ENCODE assay signal across 8 mouse cellular contexts in the genomic region with DNA sequence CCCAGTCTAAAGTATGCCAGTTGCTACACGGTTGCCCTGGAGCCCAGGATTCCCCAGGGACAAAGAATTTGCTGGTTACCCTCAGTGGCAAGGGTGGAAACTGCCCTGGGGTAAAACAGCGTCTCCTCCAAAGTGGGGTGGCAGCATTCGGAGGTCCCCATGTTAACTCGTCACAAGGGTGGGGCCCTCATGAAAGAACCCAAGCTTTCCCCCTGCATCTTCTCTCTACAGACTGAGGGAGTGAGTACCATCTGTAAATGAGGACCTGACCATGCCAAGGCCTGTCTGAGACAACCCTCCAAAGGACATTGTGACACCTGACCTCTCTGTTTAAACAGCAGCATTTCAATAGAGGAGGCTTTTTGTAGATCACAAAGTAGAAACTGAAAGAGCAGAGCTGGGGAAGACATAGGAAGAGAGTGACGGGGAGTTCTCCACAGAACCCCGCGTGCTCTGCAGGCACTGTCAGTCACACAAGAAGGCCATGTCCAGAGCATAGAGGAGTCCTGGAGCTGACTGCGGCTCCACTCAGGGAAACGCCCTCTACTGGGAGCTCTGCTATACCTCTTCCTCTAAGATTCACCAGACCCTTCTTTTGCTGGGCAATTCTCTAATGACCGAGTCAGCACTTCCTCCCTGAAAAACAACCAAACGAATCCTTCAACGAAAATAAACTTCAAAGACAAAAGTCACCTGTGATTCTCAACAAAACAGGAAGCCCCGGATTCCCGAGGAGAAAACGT. TPM values are rescaled to one million over a fixed set of nuclear protein-coding genes. Genes with fewer than 3 reads are reported as not detected.
A peak's percentile ranks its signal among the peaks of the same experiment; 100 is the strongest.
DNase-seq lines count a peak whose midpoint lies in the region; ATAC-seq and TF ChIP-seq lines count a peak whose summit lies in the region.

No protein-coding gene starts in this region.

- H3K27me3 ChIP-seq in heart, embryonic 10.5 days (ENCODE audit: insufficient read depth, poor library complexity, severe bottlenecking), result no peaks in the 10 kb centered on the region
- H3K27me3 ChIP-seq in thymus, adult 2 months (ENCODE audit: control insufficient read depth, insufficient read depth, low read length), result no peaks in the 10 kb centered on the region; the same call in 1 of the 2 replicates
- no peaks in the 10 kb centered on the region for H3K27me3 ChIP-seq in hindbrain, embryonic 11.5 days (ENCODE audit: control insufficient read depth, insufficient read depth, low read length)

- no peak overlapping the region for H3K27ac ChIP-seq in heart, embryonic 10.5 days
- H3K27ac ChIP-seq in thymus, adult 2 months (ENCODE audit: control insufficient read depth, insufficient read depth, low read length), result no peak overlapping the region
- H3K27ac ChIP-seq in hindbrain, embryonic 11.5 days (ENCODE audit: low read depth, low read length), result peak overlapping the region; percentile 71

- no peak overlapping the region for H3K9ac ChIP-seq in hindbrain, embryonic 11.5 days (ENCODE audit: low read depth, low read length)

- no peaks in the 10 kb centered on the region for H3K4me1 ChIP-seq in heart, embryonic 10.5 days
- no peaks in the 10 kb centered on the region for H3K4me1 ChIP-seq in thymus, adult 2 months (replicated peaks; ENCODE audit: control insufficient read depth, insufficient read depth, low read length)
- H3K4me1 ChIP-seq in hindbrain, embryonic 11.5 days (replicated peaks; ENCODE audit: control insufficient read depth, insufficient read depth, low read length), result 0 out of 2 replicates have a peak, but pooled peaks cover 2% of the 10 kb centered on the region

- no peak overlapping the region for H3K4me3 ChIP-seq in heart, embryonic 10.5 days
- H3K4me3 ChIP-seq in thymus, adult 2 months (ENCODE audit: control insufficient read depth, insufficient read depth, low read length), result no peak overlapping the region
- H3K4me3 ChIP-seq in hindbrain, embryonic 11.5 days (ENCODE audit: low read depth, low read length), result no peak overlapping the region

- no peak for TF ChIP-seq POLR2A in thymus, adult 2 months (IDR thresholded peaks at IDR 0.05; ENCODE audit: control insufficient read depth, extremely low read depth, insufficient read depth, low read length, poor library complexity)

- WGBS in heart, embryonic 10.5 days, result 34% methylated on average over 15 of the region's 15 CpGs
- 36% methylated on average over 15 of the region's 15 CpGs for WGBS in thymus, adult 2 months
- 35% methylated on average over 15 of the region's 15 CpGs for WGBS in hindbrain, embryonic 11.5 days

- ATAC-seq in hindbrain, embryonic 11.5 days (ENCODE audit: low FRiP score), result peak; percentile 77

- no peak for TF ChIP-seq CTCF in thymus, adult 2 months (IDR thresholded peaks at IDR 0.05; ENCODE audit: borderline replicate concordance, control insufficient read depth, extremely low read depth, insufficient read depth, low read length, poor library complexity)

- H3K9me3 ChIP-seq in heart, embryonic 10.5 days, result no peaks in the 10 kb centered on the region
- H3K9me3 ChIP-seq in hindbrain, embryonic 11.5 days (ENCODE audit: control insufficient read depth, low read length), result no peaks in the 10 kb centered on the region

- peak; percentile 25 to 40 for DNase-seq in heart, adult 18-20 months
- DNase-seq in heart, embryonic 10.5 days (ENCODE audit: low spot score), result no peak
- DNase-seq in thymus, adult 2 months, result peak; percentile 27
- no peak for DNase-seq in thymus, adult 18-20 months
- peak; percentile 56 for DNase-seq in hindbrain, embryonic 11.5 days (ENCODE audit: low spot score)
- DNase-seq in lung, postnatal 36 days, result peak; percentile 52
- peak; percentile 58 for DNase-seq in thymus, postnatal 4 days
- no peak for DNase-seq in layer of hippocampus, postnatal 36 days

- H3K4me2 ChIP-seq in hindbrain, embryonic 11.5 days (replicated peaks; ENCODE audit: low read depth, low read length), result no peak overlapping the region

- no peaks in the 10 kb centered on the region for H3K36me3 ChIP-seq in heart, embryonic 10.5 days
- H3K36me3 ChIP-seq in thymus, adult 2 months (ENCODE audit: control insufficient read depth, insufficient read depth, low read length), result no peaks in the 10 kb centered on the region
- H3K36me3 ChIP-seq in hindbrain, embryonic 11.5 days (ENCODE audit: control insufficient read depth, insufficient read depth, low read length), result no peaks in the 10 kb centered on the region

RNA-seq across cellular contexts. Expression of a gene that starts 49.3 kb away (rescaled TPM):
- total RNA-seq in heart, adult 18-20 months (2021), result 10 to 100 TPM in 1 of 2 experiments, 1 to 10 TPM in 1; 9.0 to 10.8 TPM
- 31.9 and 39.6 TPM in 2 replicates for polyA plus RNA-seq in heart, embryonic 10.5 days (2016; fragmentation: Nextera tagmentation; extraction: Ambion mirVana)
- 38.9 and 40.9 TPM in 2 replicates for polyA plus RNA-seq in thymus, adult 2 months (2012; rRNA removed)
- 51.2 and 51.5 TPM in 2 replicates for polyA plus RNA-seq in hindbrain, embryonic 11.5 days (2014; fragmentation: Nextera tagmentation; extraction: Ambion mirVana)
- total RNA-seq in layer of hippocampus, postnatal 36 days (2021), result 10 to 100 TPM; 36.6 to 39.4 TPM

Comparison
In these comparisons a context has a peak if more than half of its experiments do, and no peak if none do; other contexts are left out.
1. DNase-seq: peak in heart, adult 18-20 months (2 of 2), thymus, adult 2 months (single experiment), hindbrain, embryonic 11.5 days (single experiment), lung, postnatal 36 days (single experiment) and thymus, postnatal 4 days (single experiment); none in heart, embryonic 10.5 days (single experiment), thymus, adult 18-20 months (0 of 2) and layer of hippocampus, postnatal 36 days (0 of 2).